Mouse (Mus musculus): ENCODE measurements at regions not wholly inside any gene's neighbourhood (a gene's known extent, or its start where the extent isn't known, plus 50 kb on each side); places are given as distances from the start of the nearest gene placed in this dataset.

GRCm38 (mm10) chr1:164637901-164638462 lies 158.5 kb upstream of the Dpt start:
- no peak for TF ChIP-seq POLR2A (IDR thresholded peaks at IDR 0.05; ENCODE audit: borderline replicate concordance, low read depth, low read length)
- no peak for TF ChIP-seq CTCF (IDR thresholded peaks at IDR 0.05; ENCODE audit: low read depth, low read length)
- Histone ChIP-seq H3K4me3 (ENCODE audit: insufficient read depth, low read length) (no peak overlapping the region), H3K4me1 (ENCODE audit: control insufficient read depth, insufficient read depth, low read length) (no peaks in the 10 kb centered on the region), H3K27ac (ENCODE audit: insufficient read depth, low read depth, low read length) (no peak overlapping the region)

GRCm38 (mm10) chr1:164631679-164632078 lies 164.8 kb upstream of the Dpt start:
- Histone ChIP-seq H3K27ac (ENCODE audit: insufficient read depth, low read depth, low read length) (no peak overlapping the region), H3K4me3 (ENCODE audit: insufficient read depth, low read length) (no peak overlapping the region), H3K4me1 (ENCODE audit: control insufficient read depth, insufficient read depth, low read length) (no peaks in the 10 kb centered on the region)
- TF ChIP-seq CTCF (IDR thresholded peaks at IDR 0.05; ENCODE audit: low read depth, low read length) = no peak
- TF ChIP-seq POLR2A (IDR thresholded peaks at IDR 0.05; ENCODE audit: borderline replicate concordance, low read depth, low read length) = no peak

- no peak overlapping the region for H3K4me3 ChIP-seq (ENCODE audit: insufficient read depth, low read length)
- TF ChIP-seq POLR2A (IDR thresholded peaks at IDR 0.05; ENCODE audit: borderline replicate concordance, low read depth, low read length) = no peak
- no peak overlapping the region for H3K27ac ChIP-seq (ENCODE audit: insufficient read depth, low read depth, low read length)
- H3K4me1 ChIP-seq (ENCODE audit: control insufficient read depth, insufficient read depth, low read length) = peaks cover 3% of the 10 kb centered on the region; the same call in 1 of the 2 replicates
Measured at GRCm38 (mm10) chr1:164628840-164629239, 167.6 kb upstream of the Dpt start.

- TF ChIP-seq POLR2A (IDR thresholded peaks at IDR 0.05; ENCODE audit: borderline replicate concordance, low read depth, low read length) (no peak), CTCF (IDR thresholded peaks at IDR 0.05; ENCODE audit: low read depth, low read length) (no peak)
- Histone ChIP-seq H3K27ac (ENCODE audit: insufficient read depth, low read depth, low read length) (no peak overlapping the region), H3K4me3 (ENCODE audit: insufficient read depth, low read length) (no peak overlapping the region), H3K4me1 (ENCODE audit: control insufficient read depth, insufficient read depth, low read length) (peaks cover 10% of the 10 kb centered on the region)
Measured at GRCm38 (mm10) chr1:164622946-164623345, 164.8 kb upstream of the Atp1b1 start.

- TF ChIP-seq CTCF (IDR thresholded peaks at IDR 0.05; ENCODE audit: low read depth, low read length) = no peak
- no peak for TF ChIP-seq POLR2A (IDR thresholded peaks at IDR 0.05; ENCODE audit: borderline replicate concordance, low read depth, low read length)
- H3K27ac ChIP-seq (ENCODE audit: insufficient read depth, low read depth, low read length) = no peak overlapping the region
- no peak overlapping the region for H3K4me3 ChIP-seq (ENCODE audit: insufficient read depth, low read length)
- H3K4me1 ChIP-seq (ENCODE audit: control insufficient read depth, insufficient read depth, low read length) = peaks cover 10% of the 10 kb centered on the region
Measured at GRCm38 (mm10) chr1:164622417-164622816, 164.3 kb upstream of the Atp1b1 start.

GRCm38 (mm10) chr1:164620129-164620528 lies 162.0 kb upstream of the Atp1b1 start:
- Histone ChIP-seq H3K4me3 (ENCODE audit: insufficient read depth, low read length) (no peak overlapping the region), H3K4me1 (ENCODE audit: control insufficient read depth, insufficient read depth, low read length) (peaks cover 10% of the 10 kb centered on the region), H3K27ac (ENCODE audit: insufficient read depth, low read depth, low read length) (no peak overlapping the region)
- TF ChIP-seq POLR2A (IDR thresholded peaks at IDR 0.05; ENCODE audit: borderline replicate concordance, low read depth, low read length) = no peak
- no peak for TF ChIP-seq CTCF (IDR thresholded peaks at IDR 0.05; ENCODE audit: low read depth, low read length)

GRCm38 (mm10) chr1:164617871-164618270 lies 159.7 kb upstream of the Atp1b1 start:
- no peak overlapping the region for H3K27ac ChIP-seq (ENCODE audit: insufficient read depth, low read depth, low read length)
- no peak overlapping the region for H3K4me3 ChIP-seq (ENCODE audit: insufficient read depth, low read length)
- TF ChIP-seq CTCF (IDR thresholded peaks at IDR 0.05; ENCODE audit: low read depth, low read length) (no peak), POLR2A (IDR thresholded peaks at IDR 0.05; ENCODE audit: borderline replicate concordance, low read depth, low read length) (no peak)
- H3K4me1 ChIP-seq (ENCODE audit: control insufficient read depth, insufficient read depth, low read length) = peaks cover 5% of the 10 kb centered on the region

- TF ChIP-seq CTCF (IDR thresholded peaks at IDR 0.05; ENCODE audit: low read depth, low read length) (no peak), POLR2A (IDR thresholded peaks at IDR 0.05; ENCODE audit: borderline replicate concordance, low read depth, low read length) (no peak)
- H3K4me1 ChIP-seq (ENCODE audit: control insufficient read depth, insufficient read depth, low read length) = no peaks in the 10 kb centered on the region
- no peak overlapping the region for H3K27ac ChIP-seq (ENCODE audit: insufficient read depth, low read depth, low read length)
- H3K4me3 ChIP-seq (ENCODE audit: insufficient read depth, low read length) = no peak overlapping the region
Measured at GRCm38 (mm10) chr1:164607061-164607460, 148.9 kb upstream of the Atp1b1 start.

- no peak overlapping the region for H3K4me3 ChIP-seq (ENCODE audit: insufficient read depth, low read length)
- H3K27ac ChIP-seq (ENCODE audit: insufficient read depth, low read depth, low read length) = no peak overlapping the region
- no peak for TF ChIP-seq POLR2A (IDR thresholded peaks at IDR 0.05; ENCODE audit: borderline replicate concordance, low read depth, low read length)
- no peak for TF ChIP-seq CTCF (IDR thresholded peaks at IDR 0.05; ENCODE audit: low read depth, low read length)
- no peaks in the 10 kb centered on the region for H3K4me1 ChIP-seq (ENCODE audit: control insufficient read depth, insufficient read depth, low read length)
Measured at GRCm38 (mm10) chr1:164606141-164606754, 148.1 kb upstream of the Atp1b1 start.

GRCm38 (mm10) chr1:164603433-164603832 lies 145.3 kb upstream of the Atp1b1 start:
- Histone ChIP-seq H3K27ac (ENCODE audit: insufficient read depth, low read depth, low read length) (no peak overlapping the region), H3K4me1 (ENCODE audit: control insufficient read depth, insufficient read depth, low read length) (no peaks in the 10 kb centered on the region), H3K4me3 (ENCODE audit: insufficient read depth, low read length) (no peak overlapping the region)
- TF ChIP-seq CTCF (IDR thresholded peaks at IDR 0.05; ENCODE audit: low read depth, low read length) (no peak), POLR2A (IDR thresholded peaks at IDR 0.05; ENCODE audit: borderline replicate concordance, low read depth, low read length) (no peak)
